Mouse (Mus musculus) embryonic facial prominence, embryonic 10.5 days (tissue): ENCODE data around the gene Olfr635. TPM values are rescaled to one million over a fixed set of nuclear protein-coding genes. Genes with fewer than 3 reads are reported as not detected.
A peak's percentile ranks its signal among the peaks of the same experiment; 100 is the strongest.
"Not testable (repeated sequence)": the region's sequence is repeated elsewhere in the genome, so short reads cannot be mapped to it uniquely, and the experiment has no call there.

Experiments used
- DNase-seq: peaks from one replicate; pipeline ENCODE4 v3.0.0-alpha.2; 2017; ENCODE audit warnings: low spot score
- H3K27ac ChIP-seq: fragments of 300-500 bp; sonication (generic); replicated peaks from 2 replicates; pipeline ENCODE4 v1.5.1; 2016; ENCODE audit warnings: mild to moderate bottlenecking
- H3K27me3 ChIP-seq: fragments of 300-500 bp; sonication (generic); replicated peaks from 2 replicates; pipeline ENCODE4 v1.6.1; 2016; ENCODE audit warnings: low read depth, mild to moderate bottlenecking; ENCODE audit not compliant: poor library complexity, severe bottlenecking
- H3K36me3 ChIP-seq: fragments of 300-500 bp; sonication (generic); replicated peaks from 2 replicates; pipeline ENCODE4 v1.6.1; 2016; ENCODE audit warnings: mild to moderate bottlenecking, moderate library complexity
- H3K4me1 ChIP-seq: fragments of 300-500 bp; sonication (generic); 2 replicates; pipeline ENCODE4 v1.6.1; 2016
- H3K4me3 ChIP-seq: fragments of 300-500 bp; sonication (generic); 2 replicates; pipeline ENCODE4 v1.5.1; 2016; ENCODE audit warnings: mild to moderate bottlenecking, moderate library complexity
- H3K9me3 ChIP-seq: fragments of 300-500 bp; sonication (generic); 2 replicates; pipeline ENCODE4 v1.6.1; 2016; ENCODE audit warnings: mild to moderate bottlenecking
- WGBS: fragments of 180-500 bp; shearing (Covaris S2); methylation state at CpG from one replicate; pipeline ENCODE4 v1.1.7; 2016; 5-methylcytosine and 5-hydroxymethylcytosine counted together
- polyA plus RNA-seq: library from polyadenylated mRNA; unstranded; fragments of >200 nt; fragmentation: Nextera tagmentation; extraction: Ambion mirVana; gene quantifications from 2 replicates; pipeline ENCODE4 v1.2.1, GENCODE M21; 2016

Olfr635 gene
- 0.02 TPM in 1 of 2 replicates, not detected in the other for polyA plus RNA-seq

- Histone ChIP-seq H3K27me3 (no peaks in the 10 kb centered on the region), H3K36me3 (no peaks in the 10 kb centered on the region), H3K4me3 (no peak within 1 kb of the TSS), H3K4me1 (no peaks in the 10 kb centered on the region), H3K9me3 (no peaks in the 10 kb centered on the region), H3K27ac (no peak within 1 kb of the TSS)
- WGBS = 76% methylated on average over 1 of the region's 1 CpGs
- no peak for DNase-seq
These were observed at the start of gene Olfr635 for GRCm38 (mm10) chr7:103970852-103971251. Olfr635 (plus strand) TSS chr7:103971152.

- Histone ChIP-seq H3K4me1 (no peaks in the 10 kb centered on the region), H3K4me3 (no peak within 1 kb of the TSS), H3K27ac (no peak within 1 kb of the TSS), H3K36me3 (no peaks in the 10 kb centered on the region), H3K27me3 (no peaks in the 10 kb centered on the region), H3K9me3 (no peaks in the 10 kb centered on the region)
- DNase-seq = no peak
These were observed 42.4 kb upstream of the Olfr635 start, which contains the start of gene Olfr631 for GRCm38 (mm10) chr7:103928525-103928924. Olfr631 (plus strand) TSS chr7:103928825.

DNA sequence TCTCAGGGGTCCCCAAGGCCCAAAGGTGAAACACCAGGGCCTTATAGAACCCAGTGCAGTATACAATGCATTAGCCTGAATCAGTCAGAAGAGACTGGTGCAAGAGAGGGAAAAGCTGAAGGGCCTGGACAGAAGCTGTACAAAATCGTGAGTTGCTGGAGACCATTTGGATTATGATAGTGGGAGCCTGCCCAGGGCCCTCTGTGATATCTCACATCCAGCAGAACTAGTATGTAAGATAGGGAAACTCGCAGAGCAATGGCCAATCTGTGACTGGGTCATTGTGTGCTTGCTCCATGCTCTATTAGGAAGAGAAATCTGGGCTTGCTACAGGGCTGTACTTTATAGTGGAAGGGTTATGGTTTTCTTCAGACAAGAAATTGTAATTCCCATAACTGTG is 36.7 kb upstream of the Olfr635 start, which contains the start of gene Olfr632:
Gene Olfr632, plus strand, starts transcription at position 84 of the 400 bp plus-strand sequence.
- Histone ChIP-seq H3K4me3 (no peak within 1 kb of the TSS), H3K4me1 (no peaks in the 10 kb centered on the region)
- 77% methylated on average over 2 of the region's 2 CpGs for WGBS

GRCm38 (mm10) chr7:103942730-103943129 is 28.2 kb upstream of the Olfr635 start:
- peak; percentile 65 for DNase-seq
- Histone ChIP-seq H3K27me3 (no peaks in the 10 kb centered on the region), H3K4me1 (no peaks in the 10 kb centered on the region), H3K4me3 (no peak overlapping the region), H3K9me3 (no peaks in the 10 kb centered on the region), H3K36me3 (no peaks in the 10 kb centered on the region), H3K27ac (no peak overlapping the region)
- whole genome bisulfite sequencing = 22% methylated on average over 2 of the region's 2 CpGs

More for the DNA sequence above, 36.7 kb upstream of the Olfr635 start, which contains the start of gene Olfr632:
- no peaks in the 10 kb centered on the region for H3K9me3 ChIP-seq
- H3K27me3 ChIP-seq = no peaks in the 10 kb centered on the region
- no peak within 1 kb of the TSS for H3K27ac ChIP-seq
- H3K36me3 ChIP-seq = no peaks in the 10 kb centered on the region
- no peak for DNase-seq

GRCm38 (mm10) chr7:103944137-103944536 is 26.8 kb upstream of the Olfr635 start, which contains the start of gene Olfr633:
Olfr633 (plus strand) TSS chr7:103944437.
- no peaks in the 10 kb centered on the region for H3K27me3 ChIP-seq
- no peaks in the 10 kb centered on the region for H3K4me1 ChIP-seq
- H3K4me3 ChIP-seq = no peak within 1 kb of the TSS
- H3K36me3 ChIP-seq = no peaks in the 10 kb centered on the region
- H3K9me3 ChIP-seq = no peaks in the 10 kb centered on the region
- DNase-seq = no peak
- no peak within 1 kb of the TSS for H3K27ac ChIP-seq

- H3K9me3 ChIP-seq, H3K27ac ChIP-seq, H3K4me1 ChIP-seq, H3K27me3 ChIP-seq, DNase-seq, H3K4me3 ChIP-seq, H3K36me3 ChIP-seq: not testable (repeated sequence)
- WGBS = 95% methylated on average over 22 of the region's 22 CpGs
These were observed 4.1 kb upstream of the Olfr635 start for GRCm38 (mm10) chr7:103966873-103967272.

GRCm38 (mm10) chr7:103971782-103972181 is 830 bp downstream of the Olfr635 start:
- no peak overlapping the region for H3K27ac ChIP-seq
- no peaks in the 10 kb centered on the region for H3K9me3 ChIP-seq
- H3K36me3 ChIP-seq = no peaks in the 10 kb centered on the region
- no peaks in the 10 kb centered on the region for H3K4me1 ChIP-seq
- H3K27me3 ChIP-seq = no peaks in the 10 kb centered on the region
- H3K4me3 ChIP-seq = no peak overlapping the region
- WGBS = 80% methylated on average over 1 of the region's 1 CpGs
- DNase-seq = no peak

GRCm38 (mm10) chr7:103998446-103998845 is 27.5 kb downstream of the Olfr635 start, which contains the start of gene Olfr638:
Olfr638 (plus strand) TSS chr7:103998746.
- Histone ChIP-seq H3K27me3 (no peaks in the 10 kb centered on the region), H3K27ac (no peak within 1 kb of the TSS), H3K4me3 (no peak within 1 kb of the TSS), H3K4me1 (no peaks in the 10 kb centered on the region), H3K9me3 (no peaks in the 10 kb centered on the region), H3K36me3 (no peaks in the 10 kb centered on the region)
- no peak for DNase-seq

GRCm38 (mm10) chr7:103999124-103999523 is 28.2 kb downstream of the Olfr635 start:
- no peaks in the 10 kb centered on the region for H3K9me3 ChIP-seq

GRCm38 (mm10) chr7:104017203-104017602 is 46.3 kb downstream of the Olfr635 start, which contains the start of gene Olfr639:
Olfr639 (minus strand) TSS chr7:104017303.
- H3K27me3 ChIP-seq = no peaks in the 10 kb centered on the region
- DNase-seq = no peak
- H3K4me1 ChIP-seq = no peaks in the 10 kb centered on the region
- H3K4me3 ChIP-seq = no peak within 1 kb of the TSS
- H3K36me3 ChIP-seq = no peaks in the 10 kb centered on the region
- no peaks in the 10 kb centered on the region for H3K9me3 ChIP-seq
- H3K27ac ChIP-seq = no peak within 1 kb of the TSS

More at GRCm38 (mm10) chr7:103999124-103999523, 28.2 kb downstream of the Olfr635 start:
- Histone ChIP-seq H3K27ac (no peak overlapping the region), H3K4me1 (no peaks in the 10 kb centered on the region), H3K4me3 (no peak overlapping the region), H3K36me3 (no peaks in the 10 kb centered on the region), H3K27me3 (no peaks in the 10 kb centered on the region)
- DNase-seq = no peak

DNA sequence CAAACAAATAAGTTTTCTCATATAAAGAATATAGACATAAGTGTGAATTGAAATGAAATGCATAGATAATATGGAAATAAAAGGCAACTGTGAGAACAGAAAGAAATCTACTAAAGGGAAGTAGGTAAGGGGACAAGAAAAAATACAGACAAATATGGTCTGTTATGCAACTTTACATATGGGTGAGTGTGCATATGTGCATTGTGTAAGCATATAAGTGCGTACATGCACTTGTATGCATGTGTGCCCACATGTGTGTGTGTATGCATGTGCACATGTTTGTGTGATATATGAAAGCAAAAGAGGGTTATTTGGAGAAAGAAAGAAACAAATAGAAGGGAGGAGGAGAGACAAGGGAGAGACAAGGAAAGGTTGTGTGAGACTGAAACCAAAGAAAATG is 48.0 kb downstream of the Olfr635 start:
- Histone ChIP-seq H3K36me3 (no peaks in the 10 kb centered on the region), H3K9me3 (no peaks in the 10 kb centered on the region), H3K27ac (no peak overlapping the region), H3K27me3 (no peaks in the 10 kb centered on the region), H3K4me3 (no peak overlapping the region), H3K4me1 (no peaks in the 10 kb centered on the region)
- 89% methylated on average over 1 of the region's 1 CpGs for WGBS
- no peak for DNase-seq

- H3K27ac ChIP-seq = no peak overlapping the region
- no peaks in the 10 kb centered on the region for H3K9me3 ChIP-seq
- no peaks in the 10 kb centered on the region for H3K4me1 ChIP-seq
- H3K27me3 ChIP-seq = no peaks in the 10 kb centered on the region
- no peak for DNase-seq
- no peaks in the 10 kb centered on the region for H3K36me3 ChIP-seq
- WGBS = 88% methylated on average over 6 of the region's 6 CpGs
- H3K4me3 ChIP-seq = no peak overlapping the region
These were observed 50.7 kb downstream of the Olfr635 start for GRCm38 (mm10) chr7:104021651-104022050.

DNA sequence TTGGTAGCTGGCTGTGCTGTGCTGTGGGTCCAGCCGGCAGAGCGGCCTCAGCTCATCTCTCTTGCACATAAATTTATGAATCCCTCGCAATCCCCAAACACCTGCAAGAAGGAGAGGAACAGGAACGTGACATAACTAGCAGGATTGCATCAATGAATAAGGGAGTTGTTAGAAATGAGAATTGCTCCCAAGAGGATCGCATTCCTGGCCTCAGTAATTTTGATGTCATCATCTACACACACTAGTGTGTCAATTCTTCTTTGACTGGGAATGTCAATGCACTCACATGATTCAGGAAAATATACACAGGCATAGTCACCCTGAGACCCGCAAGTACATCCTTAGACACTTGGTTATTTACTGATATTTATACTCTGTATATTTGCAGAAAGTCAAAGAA is 54.5 kb downstream of the Olfr635 start, which contains the start of gene Olfr640:
Gene Olfr640, minus strand, starts transcription at position 101 of the 400 bp plus-strand sequence.
- H3K27ac ChIP-seq = no peak within 1 kb of the TSS
- WGBS = 87% methylated on average over 6 of the region's 6 CpGs
- H3K27me3 ChIP-seq = no peaks in the 10 kb centered on the region
- no peaks in the 10 kb centered on the region for H3K36me3 ChIP-seq
- no peaks in the 10 kb centered on the region for H3K4me1 ChIP-seq
- DNase-seq = no peak
- no peaks in the 10 kb centered on the region for H3K9me3 ChIP-seq
- no peak within 1 kb of the TSS for H3K4me3 ChIP-seq
